ENCODE assay signal across 11 mouse cellular contexts in genomic region chr9:26601979-26602378, GRCm38 (mm10).
"Had no signal": no experiment of that assay in that cellular context is flagged by ENCODE, and none has a peak within 500 bp of the region (broad histone marks: within the 10 kb centered on the region; RNA-seq: fewer than 3 reads in every experiment).

No protein-coding gene starts in this region.

- DNase-seq: retina, postnatal 1 day; right cerebral cortex, adult 18-20 months; right cerebral cortex, postnatal 14 days; right cerebral cortex, postnatal 25 days; right cerebral cortex, postnatal 4 days; spleen, adult 18-20 months; thymus, adult 18-20 months; thymus, adult 2 months; thymus, postnatal 14 days; thymus, postnatal 25 days; thymus, postnatal 4 days had no signal
